Mouse (Mus musculus) right cerebral cortex, postnatal 36 days (tissue): ENCODE measurements around the gene Ckm.

Source experiments
- DNase-seq, 2 experiments: peaks; one replicate each; pipeline ENCODE4 v3.0.0; 2022; ENCODE audit warnings: low spot score in 2 of 2, mixed read lengths in 1 of 2

Gene Ckm

GRCm38 (mm10) chr7:19404476-19404875 is at the start of gene Ckm:
Ckm (plus strand) TSS chr7:19404776.
- DNase-seq: no peak

- DNase-seq: no peak
These were observed 49.6 kb upstream of the Ckm start for GRCm38 (mm10) chr7:19354991-19355390.

- no peak for DNase-seq
These were observed 48.3 kb upstream of the Ckm start for GRCm38 (mm10) chr7:19356311-19356710.

- DNase-seq: no peak
These were observed 46.9 kb upstream of the Ckm start for GRCm38 (mm10) chr7:19357381-19358375.

GRCm38 (mm10) chr7:19358634-19359033 is 45.9 kb upstream of the Ckm start:
- no peak for DNase-seq

GRCm38 (mm10) chr7:19359299-19359891 is 45.2 kb upstream of the Ckm start, which contains the start of the genes Cd3eap and Ppp1r13l:
Cd3eap (minus strand) TSS chr7:19359483.
Ppp1r13l (plus strand) TSS chr7:19359749.
- DNase-seq: peak; percentile 85 to 87

GRCm38 (mm10) chr7:19359892-19360641 is 44.5 kb upstream of the Ckm start:
- peak; percentile 68 to 72 for DNase-seq

- peak; percentile 90 to 93 for DNase-seq
These were observed 43.6 kb upstream of the Ckm start for GRCm38 (mm10) chr7:19360944-19361343.

GRCm38 (mm10) chr7:19361720-19362119 is 42.9 kb upstream of the Ckm start:
- DNase-seq: peak in 1 of 2 experiments; percentile 35

- DNase-seq: no peak
These were observed 42.3 kb upstream of the Ckm start for GRCm38 (mm10) chr7:19362276-19362675.

GRCm38 (mm10) chr7:19363881-19364280 is 40.7 kb upstream of the Ckm start:
- DNase-seq: no peak

GRCm38 (mm10) chr7:19365376-19365775 is 39.2 kb upstream of the Ckm start:
- no peak for DNase-seq

- no peak for DNase-seq
These were observed 36.2 kb upstream of the Ckm start for GRCm38 (mm10) chr7:19368380-19368779.

- peak in 1 of 2 experiments; percentile 30 for DNase-seq
These were observed 34.7 kb upstream of the Ckm start for GRCm38 (mm10) chr7:19369823-19370425.

- DNase-seq: no peak
These were observed 31.2 kb upstream of the Ckm start for GRCm38 (mm10) chr7:19373367-19373766.

- no peak for DNase-seq
These were observed 29.2 kb upstream of the Ckm start for GRCm38 (mm10) chr7:19375368-19375767.

GRCm38 (mm10) chr7:19376019-19376418 is 28.6 kb upstream of the Ckm start:
- DNase-seq: no peak

- no peak for DNase-seq
These were observed 26.5 kb upstream of the Ckm start for GRCm38 (mm10) chr7:19378049-19378448.

GRCm38 (mm10) chr7:19381377-19382165 is 23.0 kb upstream of the Ckm start, which contains the start of gene Ercc2:
Ercc2 (plus strand) TSS chr7:19382010.
- DNase-seq: peak; percentile 97

GRCm38 (mm10) chr7:19382166-19382541 is 22.4 kb upstream of the Ckm start:
- DNase-seq: no peak

- DNase-seq: no peak
These were observed 20.9 kb upstream of the Ckm start for GRCm38 (mm10) chr7:19383708-19384107.
